10 mouse cellular contexts compared by ENCODE assay signal in genomic region chr11:99389264-99389663, GRCm38 (mm10). TPM values are rescaled to one million over a fixed set of nuclear protein-coding genes. Genes with fewer than 3 reads are reported as not detected.
DNase-seq lines count a peak whose midpoint lies in the region; ATAC-seq lines count a peak whose summit lies in the region.
"Had no signal": no experiment of that assay in that cellular context is flagged by ENCODE, and none has a peak within 500 bp of the region (broad histone marks: within the 10 kb centered on the region; RNA-seq: fewer than 3 reads in every experiment).

Krt10 (minus strand) TSS chr11:99389364.

- no peak within 1 kb of the TSS for H3K9ac ChIP-seq in hindbrain, embryonic 12.5 days
- H3K9ac ChIP-seq in midbrain, embryonic 13.5 days (replicated peaks): 0 out of 2 replicates have a peak within 1 kb of the TSS, but pooled peaks have one; percentile 32

- H3K9me3 ChIP-seq in embryonic facial prominence, embryonic 10.5 days: no peaks in the 10 kb centered on the region
- no peaks in the 10 kb centered on the region for H3K9me3 ChIP-seq in hindbrain, embryonic 12.5 days (replicated peaks)
- H3K9me3 ChIP-seq in midbrain, embryonic 13.5 days: no peaks in the 10 kb centered on the region

- H3K27ac ChIP-seq in embryonic facial prominence, embryonic 10.5 days (replicated peaks): no peak within 1 kb of the TSS
- H3K27ac ChIP-seq in hindbrain, embryonic 12.5 days: no peak within 1 kb of the TSS
- no peak within 1 kb of the TSS for H3K27ac ChIP-seq in midbrain, embryonic 13.5 days

- DNase-seq in layer of hippocampus, adult 18-20 months (ENCODE audit: low spot score in 2 of 2): no peak
- DNase-seq in layer of hippocampus, adult 11-12 months (ENCODE audit: low spot score): no peak
- DNase-seq in embryonic facial prominence, embryonic 10.5 days (ENCODE audit: low spot score): no peak
- DNase-seq in spleen, postnatal 36 days (ENCODE audit: low spot score in 2 of 2): no peak
- no peak for DNase-seq in right cerebral cortex, postnatal 14 days
- DNase-seq in embryo, embryonic 10.5 days (ENCODE audit: low spot score): no peak
- DNase-seq: cerebellum, adult 8-10 months had no signal

- 0 out of 2 replicates have a peak, but pooled peaks cover 7% of the 10 kb centered on the region for H3K4me1 ChIP-seq in embryonic facial prominence, embryonic 10.5 days
- peaks cover 8% of the 10 kb centered on the region for H3K4me1 ChIP-seq in hindbrain, embryonic 12.5 days
- peaks cover 15% of the 10 kb centered on the region for H3K4me1 ChIP-seq in midbrain, embryonic 13.5 days (replicated peaks)

- H3K36me3 ChIP-seq in embryonic facial prominence, embryonic 10.5 days (replicated peaks): peaks cover 10% of the 10 kb centered on the region
- no peaks in the 10 kb centered on the region for H3K36me3 ChIP-seq in hindbrain, embryonic 12.5 days
- H3K36me3 ChIP-seq in midbrain, embryonic 13.5 days: 0 out of 2 replicates have a peak, but pooled peaks cover 3% of the 10 kb centered on the region

- no peak within 1 kb of the TSS for H3K4me3 ChIP-seq in embryonic facial prominence, embryonic 10.5 days
- H3K4me3 ChIP-seq in hindbrain, embryonic 12.5 days: no peak within 1 kb of the TSS
- H3K4me3 ChIP-seq in midbrain, embryonic 13.5 days (replicated peaks): no peak within 1 kb of the TSS

- H3K4me2 ChIP-seq in hindbrain, embryonic 12.5 days (replicated peaks): no peak within 1 kb of the TSS
- no peak within 1 kb of the TSS for H3K4me2 ChIP-seq in midbrain, embryonic 13.5 days (replicated peaks)

- 0 out of 2 replicates have a peak, but pooled peaks cover 3% of the 10 kb centered on the region for H3K27me3 ChIP-seq in embryonic facial prominence, embryonic 10.5 days (replicated peaks; ENCODE audit: low read depth, poor library complexity, severe bottlenecking)
- 0 out of 2 replicates have a peak, but pooled peaks cover 3% of the 10 kb centered on the region for H3K27me3 ChIP-seq in hindbrain, embryonic 12.5 days
- peaks cover 2% of the 10 kb centered on the region; the same call in 1 of the 2 replicates for H3K27me3 ChIP-seq in midbrain, embryonic 13.5 days

- no peak for ATAC-seq in hindbrain, embryonic 12.5 days (ENCODE audit: low FRiP score)
- ATAC-seq in midbrain, embryonic 13.5 days: no peak

- 85% methylated on average over 4 of the region's 4 CpGs for WGBS in embryonic facial prominence, embryonic 10.5 days
- WGBS in hindbrain, embryonic 12.5 days: 90% methylated on average over 4 of the region's 4 CpGs
- WGBS in midbrain, embryonic 13.5 days: 90% methylated on average over 4 of the region's 4 CpGs

RNA-seq across cellular contexts. Expression of gene Krt10, which starts in this region (rescaled TPM):
- 10 to 100 TPM; 12.2 to 13.4 TPM for total RNA-seq in layer of hippocampus, adult 18-20 months (2021)
- 18.6 and 25.3 TPM in 2 replicates for polyA plus RNA-seq in embryonic facial prominence, embryonic 10.5 days (2016; fragmentation: Nextera tagmentation; extraction: Ambion mirVana)
- polyA plus RNA-seq in hindbrain, embryonic 12.5 days (2016; fragmentation: Nextera tagmentation; extraction: Ambion mirVana): 32.7 and 39.8 TPM in 2 replicates
- polyA plus RNA-seq in midbrain, embryonic 13.5 days (2015; fragmentation: Nextera tagmentation; extraction: Ambion mirVana): 36.3 and 36.8 TPM in 2 replicates
- total RNA-seq: MEL had no signal
